Mouse (Mus musculus) lung, embryonic 14.5 days (tissue): ENCODE data around the gene T. TPM values are rescaled to one million over a fixed set of nuclear protein-coding genes. Genes with fewer than 3 reads are reported as not detected.
A peak's percentile ranks its signal among the peaks of the same experiment; 100 is the strongest.

Experiments
- ATAC-seq: fragments of 200-750 bp; cut with Nextera tagmentation; 2 replicates; pipeline ENCODE4 v1.8.0; 2017; ENCODE audit warnings: mild to moderate bottlenecking, moderate TSS enrichment, moderate library complexity; ENCODE audit not compliant: insufficient read depth
- DNase-seq: peaks from one replicate; pipeline ENCODE4 v3.0.0-alpha.2; 2015
- H3K27ac ChIP-seq: fragments of 300-500 bp; sonication (generic); 2 replicates; pipeline ENCODE4 v1.5.1; 2014; ENCODE audit warnings: low read depth, mild to moderate bottlenecking, moderate library complexity
- H3K27me3 ChIP-seq: fragments of 300-500 bp; sonication (generic); 2 replicates; pipeline ENCODE4 v1.6.1; 2014; ENCODE audit warnings: low read length, control low read depth; ENCODE audit not compliant: insufficient read depth
- H3K36me3 ChIP-seq: fragments of 300-500 bp; sonication (generic); 2 replicates; pipeline ENCODE4 v1.6.1; 2014; ENCODE audit warnings: control low read depth; ENCODE audit not compliant: insufficient read depth
- H3K4me1 ChIP-seq: fragments of 300-500 bp; sonication (generic); 2 replicates; pipeline ENCODE4 v1.6.1; 2014; ENCODE audit warnings: antibody characterized with exemption, control low read depth; ENCODE audit not compliant: insufficient read depth
- H3K4me2 ChIP-seq: fragments of 300-500 bp; sonication (generic); 2 replicates; pipeline ENCODE4 v1.6.1; 2014; ENCODE audit warnings: mild to moderate bottlenecking
- H3K4me3 ChIP-seq: fragments of 300-500 bp; sonication (generic); 2 replicates; pipeline ENCODE4 v1.5.1; 2014; ENCODE audit warnings: low read depth, low read length
- H3K9ac ChIP-seq: fragments of 300-500 bp; sonication (generic); 2 replicates; pipeline ENCODE4 v1.6.1; 2014
- H3K9me3 ChIP-seq: fragments of 300-500 bp; sonication (generic); 2 replicates; pipeline ENCODE4 v1.6.1; 2016; ENCODE audit warnings: low read depth, low read length, control low read depth
- CTCF ChIP-seq: IDR thresholded peaks from 2 replicates; pipeline ENCODE4 v1.5.1; 2016; ENCODE audit warnings: antibody characterized with exemption, low read depth
- WGBS: fragments of 180-500 bp; shearing (Covaris S2); extraction: QIAGEN DNeasy Blood & Tissue Kit; methylation state at CpG from one replicate; pipeline ENCODE4 v1.1.7; 2014; 5-methylcytosine and 5-hydroxymethylcytosine counted together
- polyA plus RNA-seq: library from polyadenylated mRNA; unstranded; fragments of >200 nt; fragmentation: Nextera tagmentation; extraction: Ambion mirVana; gene quantifications from 2 replicates; pipeline ENCODE4 v1.2.1, GENCODE M21; 2014

T gene
- polyA plus RNA-seq, 1 experiment from 2014 or later: 0.34 TPM

DNA sequence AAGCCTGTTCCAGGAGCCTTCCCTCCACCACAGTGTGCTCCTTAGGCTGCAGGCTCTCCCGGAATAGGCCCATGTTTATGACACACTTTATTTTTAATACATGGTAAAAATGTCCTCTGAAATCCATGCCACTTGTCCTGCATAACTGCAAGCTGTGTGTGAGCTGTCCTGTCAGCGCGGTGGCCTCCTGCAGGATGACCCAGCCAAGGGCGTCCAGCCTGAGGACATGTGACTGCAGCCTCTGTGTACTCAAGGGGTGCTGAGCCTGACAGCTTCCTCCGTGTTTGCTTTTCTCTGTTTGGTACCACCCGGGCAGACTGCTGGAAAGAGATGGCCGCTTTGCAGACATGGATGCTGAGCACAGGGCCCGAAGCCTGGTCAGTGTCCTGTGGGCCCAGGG lies 17.4 kb upstream of the T start:
- no peak for TF ChIP-seq CTCF
- no peaks in the 10 kb centered on the region for H3K4me1 ChIP-seq
- no peak for ATAC-seq
- H3K4me2 ChIP-seq: no peak overlapping the region
- H3K9me3 ChIP-seq: no peaks in the 10 kb centered on the region
- WGBS: 40% methylated on average over 8 of the region's 8 CpGs
- no peak overlapping the region for H3K27ac ChIP-seq
- no peak overlapping the region for H3K9ac ChIP-seq
- H3K36me3 ChIP-seq: no peaks in the 10 kb centered on the region
- no peak for DNase-seq
- H3K4me3 ChIP-seq: no peak overlapping the region
- H3K27me3 ChIP-seq: no peaks in the 10 kb centered on the region

GRCm38 (mm10) chr17:8420739-8421138 lies 13.5 kb upstream of the T start:
- DNase-seq (peak; percentile 33), ATAC-seq (no peak)
- Histone ChIP-seq H3K4me2 (no peak overlapping the region), H3K4me3 (no peak overlapping the region), H3K27me3 (no peaks in the 10 kb centered on the region), H3K27ac (no peak overlapping the region), H3K9me3 (no peaks in the 10 kb centered on the region), H3K9ac (no peak overlapping the region), H3K4me1 (no peaks in the 10 kb centered on the region), H3K36me3 (no peaks in the 10 kb centered on the region)
- 67% methylated on average over 1 of the region's 1 CpGs for WGBS
- TF ChIP-seq CTCF: peak; percentile 49

- no peaks in the 10 kb centered on the region for H3K4me1 ChIP-seq
- DNase-seq: no peak
- H3K27ac ChIP-seq: no peak overlapping the region
- no peaks in the 10 kb centered on the region for H3K36me3 ChIP-seq
- no peak for TF ChIP-seq CTCF
- 21% methylated on average over 5 of the region's 5 CpGs for WGBS
- no peak for ATAC-seq
- no peaks in the 10 kb centered on the region for H3K27me3 ChIP-seq
- H3K9me3 ChIP-seq: no peaks in the 10 kb centered on the region
- no peak overlapping the region for H3K9ac ChIP-seq
- no peak overlapping the region for H3K4me3 ChIP-seq
- no peak overlapping the region for H3K4me2 ChIP-seq
Observed at GRCm38 (mm10) chr17:8421517-8421916, 12.7 kb upstream of the T start.

GRCm38 (mm10) chr17:8423283-8423682 lies 10.9 kb upstream of the T start:
- TF ChIP-seq CTCF: peak; percentile 61
- WGBS: 52% methylated on average over 2 of the region's 2 CpGs
- no peak overlapping the region for H3K9ac ChIP-seq
- H3K4me1 ChIP-seq: no peaks in the 10 kb centered on the region
- no peak overlapping the region for H3K27ac ChIP-seq
- H3K27me3 ChIP-seq: peaks cover 5% of the 10 kb centered on the region; the same call in 1 of the 2 replicates
- ATAC-seq (no peak), DNase-seq (peak; percentile 53)
- no peaks in the 10 kb centered on the region for H3K36me3 ChIP-seq
- no peak overlapping the region for H3K4me3 ChIP-seq
- H3K4me2 ChIP-seq: no peak overlapping the region
- no peaks in the 10 kb centered on the region for H3K9me3 ChIP-seq

DNA sequence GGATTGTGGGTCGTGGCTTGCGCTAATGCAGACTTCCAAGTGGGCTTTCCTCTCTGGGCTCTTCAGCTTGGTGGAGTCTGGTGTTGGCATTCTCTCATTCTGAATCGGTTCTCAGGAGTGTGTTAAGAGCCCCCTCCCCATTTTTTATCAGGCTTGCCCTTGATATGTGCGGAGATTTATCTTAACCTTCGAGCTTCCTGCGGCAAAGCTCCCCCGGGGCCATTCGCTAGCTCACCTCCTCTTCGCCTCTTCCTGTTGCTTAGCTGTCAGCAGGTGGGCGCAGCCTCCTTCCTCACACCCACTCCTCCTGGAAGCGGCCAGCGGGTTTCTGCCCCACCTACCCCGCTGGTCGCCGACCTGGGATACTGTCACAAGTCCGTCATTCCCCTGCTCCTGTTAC lies 4.8 kb upstream of the T start:
- no peaks in the 10 kb centered on the region for H3K4me1 ChIP-seq
- H3K27me3 ChIP-seq: peaks cover 67% of the 10 kb centered on the region
- no peaks in the 10 kb centered on the region for H3K9me3 ChIP-seq
- WGBS: 1% methylated on average over 16 of the region's 16 CpGs
- no peaks in the 10 kb centered on the region for H3K36me3 ChIP-seq
- ATAC-seq: no peak
- H3K9ac ChIP-seq: no peak overlapping the region
- no peak overlapping the region for H3K4me3 ChIP-seq
- no peak overlapping the region for H3K27ac ChIP-seq
- no peak for DNase-seq
- no peak for TF ChIP-seq CTCF
- H3K4me2 ChIP-seq: no peak overlapping the region

DNA sequence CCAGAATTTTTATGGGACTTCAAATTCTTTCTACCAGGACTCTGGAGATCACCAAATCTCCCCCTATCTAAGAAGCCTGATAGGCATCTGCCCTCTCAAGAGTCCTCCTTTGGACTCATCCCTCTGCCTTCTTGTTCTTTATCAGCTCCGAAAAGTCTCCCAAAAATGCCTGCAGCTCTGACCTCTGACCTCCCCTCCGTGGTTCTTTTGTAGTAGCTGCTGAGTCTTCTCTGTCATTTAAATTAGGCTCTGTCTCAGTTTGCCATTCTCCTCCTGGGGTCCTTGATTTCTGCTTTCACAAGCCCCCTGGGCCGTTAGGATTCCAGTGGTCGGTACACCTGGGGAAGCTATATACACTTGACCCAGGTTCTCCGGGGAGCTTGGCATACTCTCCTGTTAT lies 4.3 kb upstream of the T start:
- no peak for ATAC-seq

GRCm38 (mm10) chr17:8432179-8432800 lies 1.9 kb upstream of the T start:
- Histone ChIP-seq H3K9me3 (no peaks in the 10 kb centered on the region), H3K27ac (no peak overlapping the region), H3K4me2 (no peak overlapping the region), H3K9ac (no peak overlapping the region), H3K4me1 (no peaks in the 10 kb centered on the region), H3K36me3 (no peaks in the 10 kb centered on the region), H3K4me3 (no peak overlapping the region), H3K27me3 (peaks cover 93% of the 10 kb centered on the region)
- no peak for DNase-seq
- no peak for ATAC-seq
- 3% methylated on average over 17 of the region's 17 CpGs for WGBS
- TF ChIP-seq CTCF: no peak

More for the DNA sequence above, 4.3 kb upstream of the T start:
- H3K27ac ChIP-seq: no peak overlapping the region
- H3K36me3 ChIP-seq: no peaks in the 10 kb centered on the region
- no peaks in the 10 kb centered on the region for H3K4me1 ChIP-seq
- no peak for TF ChIP-seq CTCF
- no peak overlapping the region for H3K4me2 ChIP-seq
- H3K27me3 ChIP-seq: peaks cover 71% of the 10 kb centered on the region
- 3% methylated on average over 5 of the region's 5 CpGs for WGBS
- no peaks in the 10 kb centered on the region for H3K9me3 ChIP-seq
- H3K4me3 ChIP-seq: no peak overlapping the region
- DNase-seq: no peak
- no peak overlapping the region for H3K9ac ChIP-seq
